Mouse (Mus musculus): ENCODE measurements around the gene Naa50. TPM values are rescaled to one million over a fixed set of nuclear protein-coding genes. Genes with fewer than 3 reads are reported as not detected.

Gene Naa50
- total and polyA plus RNA-seq, 3 experiments, result 40.1 to 200 (median 122) TPM

GRCm38 (mm10) chr16:44176511-44176910 lies 36.9 kb downstream of the Naa50 start:
- Histone ChIP-seq H3K27me3 (replicated peaks) (no peaks in the 10 kb centered on the region), H3K9ac (ENCODE audit: insufficient read depth, low read depth) (no peak overlapping the region), H3K9me3 (replicated peaks; ENCODE audit: low read length) (no peaks in the 10 kb centered on the region), H3K27ac (ENCODE audit: insufficient read depth, low read depth) (no peak overlapping the region), H3K4me2 (ENCODE audit: insufficient read depth, low read depth, poor library complexity, severe bottlenecking) (no peak overlapping the region), H3K79me2 (replicated peaks; ENCODE audit: control insufficient read depth, extremely low read depth, insufficient read depth, poor library complexity, severe bottlenecking) (no peaks in the 10 kb centered on the region; the same call in 1 of the 2 replicates), H3K36me3 (replicated peaks in 1 of 2; ENCODE audit: control insufficient read depth in 1 of 2, insufficient read depth in 1 of 2, low read length in 1 of 2) (peaks cover 0 to 19% of the 10 kb centered on the region in 2 experiments), H3K4me1 (ENCODE audit: control insufficient read depth in 1 of 2, insufficient read depth in 2 of 2) (peaks cover 3 to 20% of the 10 kb centered on the region in 2 experiments; a peak in 3 of 4 replicates), H3K4me3 (replicated peaks in 1 of 3; ENCODE audit: low read depth in 2 of 3, low read length in 2 of 3, poor library complexity in 1 of 3) (no peak overlapping the region)
- dilution Hi-C loops (cut with MboI; ENCODE audit: extremely low pct_ligation_motif_present, extremely low pct_unique_long_range_greater_than_20kb, low sequenced_read_pairs) (no loop called here), in situ Hi-C loops (cut with MboI; ENCODE audit: low pct_ligation_motif_present, low pct_unique_long_range_greater_than_20kb, low sequenced_read_pairs) (no loop called here)
- DNase-seq (ENCODE audit: extremely low read depth), result no peak
- TF ChIP-seq CTCF (conservative IDR thresholded peaks at IDR 0.05 in 1 of 2, IDR thresholded peaks at IDR 0.05 in 1 of 2; ENCODE audit: low read depth in 2 of 2, low read length in 2 of 2) (no peak), UBTF (IDR thresholded peaks at IDR 0.05; ENCODE audit: low read depth, low read length) (no peak), ZNF384 (IDR thresholded peaks at IDR 0.05; ENCODE audit: low read depth, low read length) (no peak), MEF2A (IDR thresholded peaks at IDR 0.05; ENCODE audit: borderline replicate concordance, low read depth, low read length) (no peak), JUN (IDR thresholded peaks at IDR 0.05; ENCODE audit: insufficient read depth, low read depth, low read length) (no peak), MAZ (IDR thresholded peaks at IDR 0.05; ENCODE audit: low read depth, low read length) (no peak), ELF1 (IDR thresholded peaks at IDR 0.05; ENCODE audit: low read depth, low read length) (no peak), PAX5 (IDR thresholded peaks at IDR 0.05; ENCODE audit: low read length) (no peak), USF1 (IDR thresholded peaks at IDR 0.05; ENCODE audit: low read depth, low read length) (no peak), GABPA (IDR thresholded peaks at IDR 0.05; ENCODE audit: insufficient replicate concordance, low read depth, low read length) (no peak), MAFK (IDR thresholded peaks at IDR 0.05; ENCODE audit: insufficient replicate concordance, low read length) (no peak), POLR2A (IDR thresholded peaks at IDR 0.05; ENCODE audit: low read depth, low read length) (no peak), HCFC1 (IDR thresholded peaks at IDR 0.05; ENCODE audit: low read depth, low read length) (no peak), IRF4 (IDR thresholded peaks at IDR 0.05; ENCODE audit: low read depth, low read length) (no peak), NELFE (IDR thresholded peaks at IDR 0.05; ENCODE audit: low read depth, low read length) (no peak), NRF1 (IDR thresholded peaks at IDR 0.05; ENCODE audit: low read depth, low read length) (no peak)

- Histone ChIP-seq H3K9me3 (replicated peaks; ENCODE audit: low read length) (no peaks in the 10 kb centered on the region), H3K4me2 (ENCODE audit: insufficient read depth, low read depth, poor library complexity, severe bottlenecking) (no peak overlapping the region), H3K4me1 (ENCODE audit: control insufficient read depth in 1 of 2, insufficient read depth in 2 of 2) (peaks cover 3 to 15% of the 10 kb centered on the region in 2 experiments; a peak in 3 of 4 replicates), H3K79me2 (replicated peaks; ENCODE audit: control insufficient read depth, extremely low read depth, insufficient read depth, poor library complexity, severe bottlenecking) (no peaks in the 10 kb centered on the region; the same call in 1 of the 2 replicates), H3K9ac (ENCODE audit: insufficient read depth, low read depth) (no peak overlapping the region), H3K4me3 (replicated peaks in 1 of 3; ENCODE audit: low read depth in 2 of 3, low read length in 2 of 3, poor library complexity in 1 of 3) (no peak overlapping the region), H3K27me3 (replicated peaks) (no peaks in the 10 kb centered on the region), H3K36me3 (replicated peaks in 1 of 2; ENCODE audit: control insufficient read depth in 1 of 2, insufficient read depth in 1 of 2, low read length in 1 of 2) (peaks cover 0 to 23% of the 10 kb centered on the region in 2 experiments), H3K27ac (ENCODE audit: insufficient read depth, low read depth) (no peak overlapping the region)
- TF ChIP-seq SIN3A (IDR thresholded peaks at IDR 0.05; ENCODE audit: low read length) (no peak), MEF2A (IDR thresholded peaks at IDR 0.05; ENCODE audit: borderline replicate concordance, low read depth, low read length) (no peak), POLR2A (IDR thresholded peaks at IDR 0.05; ENCODE audit: low read depth, low read length) (no peak), POLR2AphosphoS2 (IDR thresholded peaks at IDR 0.05; ENCODE audit: low read depth, low read length) (no peak), RAD21 (IDR thresholded peaks at IDR 0.05; ENCODE audit: low read depth, low read length) (no peak), SMC3 (IDR thresholded peaks at IDR 0.05; ENCODE audit: low read depth, low read length) (no peak), ELF1 (IDR thresholded peaks at IDR 0.05; ENCODE audit: low read depth, low read length) (no peak), HCFC1 (IDR thresholded peaks at IDR 0.05; ENCODE audit: low read depth, low read length) (no peak), E2F4 (IDR thresholded peaks at IDR 0.05; ENCODE audit: insufficient replicate concordance, low read depth, low read length) (no peak)
- in situ Hi-C loops (cut with MboI; ENCODE audit: low pct_ligation_motif_present, low pct_unique_long_range_greater_than_20kb, low sequenced_read_pairs), result no loop called here
- no peak for DNase-seq (ENCODE audit: extremely low read depth)
- dilution Hi-C loops (cut with MboI; ENCODE audit: extremely low pct_ligation_motif_present, extremely low pct_unique_long_range_greater_than_20kb, low sequenced_read_pairs), result no loop called here
Observed at GRCm38 (mm10) chr16:44178555-44178954, 38.9 kb downstream of the Naa50 start.

Measured in CH12.LX (cell line).